Mouse (Mus musculus) ES-E14 (cell line): ENCODE results near the gene Pld4. TPM values are rescaled to one million over a fixed set of nuclear protein-coding genes. Genes with fewer than 3 reads are reported as not detected.

Experiments used
- DNase-seq: peaks from one replicate; pipeline ENCODE4 v3.0.0-alpha.2; 2013; ENCODE audit warnings: low read depth, low spot score
- H3K27ac ChIP-seq: 2 replicates; pipeline ENCODE4 v1.5.1; 2012; ENCODE audit warnings: low read depth, mild to moderate bottlenecking, low read length, moderate library complexity, mixed read lengths; ENCODE audit not compliant: poor library complexity, insufficient read depth, severe bottlenecking
- H3K36me3 ChIP-seq: 2 replicates; pipeline ENCODE4 v1.6.1; 2012; ENCODE audit warnings: mild to moderate bottlenecking, low read length, moderate library complexity, mixed read lengths; ENCODE audit not compliant: control insufficient read depth, poor library complexity, insufficient read depth, severe bottlenecking
- H3K4me1 ChIP-seq, 2 experiments: fragments of 150-350 bp in 1 of 2; sonication (generic) in 1 of 2; 2 replicates each; pipeline ENCODE4 v1.6.1; 2012; ENCODE audit warnings: low read length in 2 of 2, mild to moderate bottlenecking in 1 of 2, mixed read lengths in 1 of 2; ENCODE audit not compliant: control insufficient read depth in 2 of 2, insufficient read depth in 2 of 2, poor library complexity in 1 of 2
- H3K4me3 ChIP-seq, 2 experiments: fragments of 150-350 bp in 1 of 2; sonication (generic) in 1 of 2; 2 replicates each; pipeline ENCODE4 v1.5.1; 2012; ENCODE audit warnings: low read length in 2 of 2, low read depth in 1 of 2, mild to moderate bottlenecking in 1 of 2, mixed read lengths in 1 of 2; ENCODE audit not compliant: insufficient read depth in 1 of 2, poor library complexity in 1 of 2, severe bottlenecking in 1 of 2
- H3K9ac ChIP-seq: 2 replicates; pipeline ENCODE4 v1.6.1; 2012; ENCODE audit warnings: low read depth, mild to moderate bottlenecking, low read length, mixed read lengths; ENCODE audit not compliant: poor library complexity, insufficient read depth, severe bottlenecking
- H3K9me3 ChIP-seq: fragments of 150-350 bp; sonication (generic); 2 replicates; pipeline ENCODE4 v1.6.1; 2012; ENCODE audit warnings: low read depth, mild to moderate bottlenecking, low read length; ENCODE audit not compliant: control insufficient read depth, insufficient read depth
- CHD2 ChIP-seq: IDR thresholded peaks from 2 replicates; pipeline ENCODE4 v1.6.1; 2014; ENCODE audit warnings: mild to moderate bottlenecking, low read depth, low read length, inconsistent platforms
- HCFC1 ChIP-seq: IDR thresholded peaks from 2 replicates; pipeline ENCODE4 v1.6.1; 2012; ENCODE audit warnings: low read length, inconsistent platforms, borderline replicate concordance; ENCODE audit not compliant: insufficient read depth
- MAFK ChIP-seq: IDR thresholded peaks from 2 replicates; pipeline ENCODE4 v1.6.1; 2014; ENCODE audit warnings: mild to moderate bottlenecking, low read depth, low read length, inconsistent platforms; ENCODE audit not compliant: insufficient read depth
- ZC3H11A ChIP-seq: IDR thresholded peaks from 2 replicates; pipeline ENCODE4 v1.6.1; 2012; ENCODE audit warnings: low read depth, mild to moderate bottlenecking, inconsistent platforms, low read length, borderline replicate concordance
- ZNF384 ChIP-seq: IDR thresholded peaks from 2 replicates; pipeline ENCODE4 v1.6.1; 2012; ENCODE audit warnings: low read depth, low read length, inconsistent platforms
- in situ Hi-C, 2 experiments: fragments of 600-800 bp; cut with MboI; formaldehyde crosslinking; loops; one replicate each; pipeline ENCODE4 v1.15.1; 2025; ENCODE audit warnings: low sequenced_read_pairs in 2 of 2, inconsistent platforms in 1 of 2; ENCODE audit not compliant: unreplicated experiment in 2 of 2
- total RNA-seq: library from RNA; depleted of rRNA; stranded (reverse); fragments of 300-350 nt; gene quantifications from 2 replicates; pipeline ENCODE4 v1.2.3, GENCODE M21; 2012

Pld4 gene
- total RNA-seq, 1 experiment, result 2.4 TPM

DNA sequence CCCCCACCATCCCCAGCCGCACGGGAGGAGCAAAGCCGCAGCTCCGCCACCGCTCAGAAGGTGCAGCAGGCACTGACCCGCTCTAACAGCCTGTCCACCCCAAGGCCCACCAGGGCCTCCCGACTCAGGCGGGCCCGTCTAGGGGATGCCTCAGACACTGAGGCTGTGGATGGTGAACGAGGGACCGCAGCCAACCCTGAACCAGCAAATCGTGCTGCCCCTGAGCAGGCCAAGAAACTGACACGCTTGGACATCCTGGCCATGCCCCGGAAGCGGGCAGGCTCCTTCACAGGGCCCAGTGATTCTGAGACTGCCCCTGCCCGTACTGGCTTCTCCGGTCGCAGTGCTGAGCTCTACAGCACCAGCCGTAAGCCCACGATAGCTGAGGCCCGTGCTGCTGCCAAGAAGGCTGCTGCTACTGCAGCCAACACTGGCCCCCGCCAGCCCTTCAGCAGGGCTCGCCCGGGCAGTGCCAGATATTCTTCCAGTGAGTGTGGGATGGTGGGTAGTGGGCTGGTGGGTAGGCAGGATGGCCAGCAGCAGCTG, 21.4 kb upstream of the Pld4 start:
- DNase-seq, result no peak
- peaks cover 0 to 11% of the 10 kb centered on the region in 2 experiments; a peak in 2 of 4 replicates for H3K4me1 ChIP-seq
- in situ Hi-C loops, result no loop called here
- peaks cover 47% of the 10 kb centered on the region; the same call in 1 of the 2 replicates for H3K36me3 ChIP-seq
- H3K9ac ChIP-seq, result no peak overlapping the region
- TF ChIP-seq ZNF384 (no peak), ZC3H11A (no peak), MAFK (no peak), HCFC1 (no peak), CHD2 (no peak)
- H3K4me3 ChIP-seq, result 0 out of 4 replicates have a peak overlapping the region, but pooled peaks of 1 of the 2 experiments have one; percentile 5
- no peaks in the 10 kb centered on the region for H3K9me3 ChIP-seq
- H3K27ac ChIP-seq, result no peak overlapping the region

- DNase-seq, result no peak
- Histone ChIP-seq H3K36me3 (peaks cover 20% of the 10 kb centered on the region), H3K9me3 (no peaks in the 10 kb centered on the region), H3K27ac (no peak overlapping the region), H3K9ac (peak overlapping the region; percentile 8; the same call in 1 of the 2 replicates), H3K4me1 (peaks cover 0 to 14% of the 10 kb centered on the region in 2 experiments; a peak in 2 of 4 replicates), H3K4me3 (no peak overlapping the region)
- TF ChIP-seq MAFK (no peak), ZC3H11A (no peak)
- in situ Hi-C loops, result loop anchor here in 1 of 2 experiments (10.0 kb wide), 1 partner anchor 102 kb away; no protein-coding TSS in a partner anchor
These were observed 17.7 kb upstream of the Pld4 start for GRCm38 (mm10) chr12:112742768-112743167.

- peak; percentile 70 for DNase-seq
- in situ Hi-C loops, result loop anchor here in 1 of 2 experiments (10.0 kb wide), 1 partner anchor 101 kb away; no protein-coding TSS in a partner anchor
- TF ChIP-seq HCFC1 (no peak), MAFK (no peak), ZC3H11A (no peak), CHD2 (no peak), ZNF384 (no peak)
- Histone ChIP-seq H3K27ac (no peak overlapping the region), H3K4me3 (no peak overlapping the region), H3K36me3 (peaks cover 14% of the 10 kb centered on the region), H3K9ac (peak overlapping the region; percentile 8; the same call in 1 of the 2 replicates), H3K4me1 (peaks cover 0 to 14% of the 10 kb centered on the region in 2 experiments; a peak in 2 of 4 replicates), H3K9me3 (no peaks in the 10 kb centered on the region)
These were observed 17.1 kb upstream of the Pld4 start for GRCm38 (mm10) chr12:112743168-112743975.

DNA sequence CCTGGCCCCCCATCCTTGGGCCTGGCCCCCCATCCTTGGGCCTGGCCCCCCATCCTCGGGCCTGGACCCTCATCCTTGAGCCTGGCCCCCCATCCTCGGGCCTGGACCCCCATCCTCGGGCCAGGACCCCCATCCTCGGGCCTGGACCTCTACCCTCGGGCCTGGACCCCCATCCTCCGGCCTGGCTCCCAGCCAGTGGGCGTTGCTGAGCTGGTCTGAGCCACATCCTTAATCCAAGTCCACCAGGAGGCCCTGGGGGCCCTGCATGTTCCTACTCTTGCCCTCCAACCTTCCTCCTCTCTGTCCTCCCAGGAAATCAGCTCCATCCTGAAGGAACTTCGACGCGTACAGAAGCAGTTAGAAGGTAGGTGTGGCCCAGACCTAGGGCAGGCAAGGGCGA, 16.2 kb upstream of the Pld4 start:
- H3K27ac ChIP-seq, result no peak overlapping the region
- TF ChIP-seq CHD2, result no peak
- TF ChIP-seq ZNF384, result no peak
- TF ChIP-seq MAFK, result no peak
- no peak for TF ChIP-seq HCFC1
- TF ChIP-seq ZC3H11A, result no peak
- no peaks in the 10 kb centered on the region for H3K9me3 ChIP-seq
- H3K9ac ChIP-seq, result no peak overlapping the region
- in situ Hi-C loops, result loop anchor here in 1 of 2 experiments (10.0 kb wide), 1 partner anchor 101 kb away; no protein-coding TSS in a partner anchor
- peaks cover 0 to 14% of the 10 kb centered on the region in 2 experiments; a peak in 1 of 4 replicates for H3K4me1 ChIP-seq
- peaks cover 8% of the 10 kb centered on the region for H3K36me3 ChIP-seq
- DNase-seq, result no peak
- no peak overlapping the region for H3K4me3 ChIP-seq
